Mouse (Mus musculus) thymus, postnatal 14 days (tissue): ENCODE measurements around the gene Cebpg.

ENCODE experiments used
- DNase-seq: peaks from one replicate; pipeline ENCODE4 v3.0.0; 2021

The Cebpg gene

DNA sequence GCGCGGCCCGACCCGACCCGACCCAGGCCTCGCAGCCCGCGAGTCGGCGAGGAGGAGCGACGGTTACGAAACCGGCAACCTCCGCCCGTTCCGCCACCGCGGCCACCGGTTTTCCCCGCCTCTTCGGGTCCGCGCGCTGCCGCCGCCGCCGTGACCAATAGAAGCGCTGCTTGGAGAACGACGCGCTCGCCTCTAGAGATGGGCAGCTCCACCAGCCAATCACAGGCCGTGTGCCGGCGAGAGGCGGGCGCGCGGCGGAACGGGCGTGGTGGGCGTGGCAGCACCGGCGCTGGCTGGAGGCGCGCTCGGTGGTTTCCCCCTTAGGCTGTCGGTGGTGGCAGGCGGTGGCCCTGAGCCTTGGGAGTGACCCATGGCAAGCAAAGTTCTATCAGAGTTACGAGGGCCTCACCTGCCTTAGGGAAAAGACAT, at the start of gene Cebpg:
Gene Cebpg, minus strand, starts transcription at position 138 of the 429 bp plus-strand sequence.
- peak; percentile 97 for DNase-seq

DNA sequence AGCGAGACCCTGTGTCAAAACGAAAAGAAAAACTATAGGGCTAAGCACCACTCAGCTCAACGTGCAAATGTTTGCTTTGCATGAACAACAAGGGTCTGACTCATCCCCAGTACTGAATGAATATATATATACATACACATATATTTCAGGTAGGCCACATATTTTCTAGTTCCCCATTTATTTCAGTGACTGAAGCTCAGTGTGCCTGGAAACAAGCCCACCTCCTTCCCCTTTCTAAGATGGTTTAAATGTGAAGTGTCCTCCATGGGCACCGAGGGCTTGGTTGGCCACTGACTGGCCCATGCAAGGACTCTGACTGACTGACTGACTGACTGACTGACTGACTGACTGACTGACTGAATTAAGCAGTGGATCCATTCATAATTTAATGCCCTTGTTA, 43.2 kb upstream of the Cebpg start:
- no peak for DNase-seq

DNA sequence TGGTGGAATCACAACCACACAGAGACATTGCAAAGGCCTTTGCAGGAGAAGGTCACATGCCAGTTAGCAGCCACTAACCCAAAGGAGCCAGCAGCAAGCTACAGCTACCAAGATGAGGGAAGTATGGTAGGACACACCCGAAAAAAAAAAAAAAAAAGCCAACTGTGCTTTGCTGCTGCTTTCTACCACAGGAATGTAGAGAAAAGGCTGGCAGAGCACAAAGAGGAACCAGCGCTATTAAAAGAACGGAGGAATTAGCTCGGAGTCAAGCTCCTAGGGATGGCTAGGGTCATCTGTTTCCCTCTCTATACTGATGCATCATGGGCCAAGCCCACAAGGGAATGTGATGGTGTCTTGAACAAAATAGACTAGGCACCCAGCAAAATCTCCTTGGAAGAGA, 42.4 kb upstream of the Cebpg start:
- no peak for DNase-seq

DNA sequence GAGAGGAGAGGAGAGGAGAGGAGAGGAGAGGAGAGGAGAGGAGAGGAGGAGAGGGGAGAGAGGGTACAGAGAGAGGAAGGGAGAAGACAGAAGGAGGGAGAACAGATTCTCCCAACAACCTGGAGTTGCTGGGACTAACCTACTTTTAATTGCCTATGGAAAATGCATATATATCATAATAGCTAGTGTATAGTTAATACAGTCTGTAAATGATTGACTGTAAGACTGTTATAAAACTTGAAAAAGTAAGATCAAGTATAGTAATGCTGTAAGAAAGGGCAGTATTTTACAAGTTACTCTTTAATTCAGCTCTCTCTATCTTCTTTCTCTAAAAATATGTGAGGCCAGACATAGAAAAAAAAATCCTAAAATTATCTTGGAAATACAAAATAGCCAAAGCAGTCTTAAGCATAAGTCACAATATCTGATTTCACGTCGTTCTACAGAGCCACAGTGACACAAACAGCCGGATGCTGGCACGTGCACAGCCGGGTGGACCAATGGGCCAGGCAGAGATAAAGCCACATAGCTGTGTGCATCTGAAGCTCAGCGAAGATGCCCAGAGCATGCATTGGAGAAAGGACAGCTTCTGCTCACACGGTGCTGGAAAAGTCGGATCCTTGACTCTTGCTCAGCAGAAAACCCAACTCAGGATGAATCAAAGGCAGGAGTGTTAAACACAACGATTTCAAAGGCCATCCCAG, 38.8 kb upstream of the Cebpg start:
- DNase-seq = no peak

DNA sequence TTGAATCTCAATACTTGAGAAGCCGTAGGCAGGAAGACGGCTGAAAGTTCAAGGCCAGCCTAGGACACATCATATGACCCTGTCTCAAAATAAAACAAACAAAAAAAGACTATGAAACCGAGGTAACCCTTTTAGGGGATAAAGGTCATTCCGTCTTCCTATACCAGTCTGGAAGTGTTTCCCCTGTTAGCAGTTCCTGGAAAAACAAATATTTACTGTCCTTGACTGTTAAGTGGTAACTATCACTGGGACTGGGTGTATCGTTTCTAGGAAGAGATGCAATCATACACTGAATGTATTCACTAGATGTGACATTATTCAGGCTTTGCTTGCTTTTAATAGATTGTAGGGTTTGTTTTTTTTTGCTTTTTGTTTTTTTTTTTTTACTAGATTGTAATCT, 34.2 kb upstream of the Cebpg start:
- DNase-seq = no peak

DNA sequence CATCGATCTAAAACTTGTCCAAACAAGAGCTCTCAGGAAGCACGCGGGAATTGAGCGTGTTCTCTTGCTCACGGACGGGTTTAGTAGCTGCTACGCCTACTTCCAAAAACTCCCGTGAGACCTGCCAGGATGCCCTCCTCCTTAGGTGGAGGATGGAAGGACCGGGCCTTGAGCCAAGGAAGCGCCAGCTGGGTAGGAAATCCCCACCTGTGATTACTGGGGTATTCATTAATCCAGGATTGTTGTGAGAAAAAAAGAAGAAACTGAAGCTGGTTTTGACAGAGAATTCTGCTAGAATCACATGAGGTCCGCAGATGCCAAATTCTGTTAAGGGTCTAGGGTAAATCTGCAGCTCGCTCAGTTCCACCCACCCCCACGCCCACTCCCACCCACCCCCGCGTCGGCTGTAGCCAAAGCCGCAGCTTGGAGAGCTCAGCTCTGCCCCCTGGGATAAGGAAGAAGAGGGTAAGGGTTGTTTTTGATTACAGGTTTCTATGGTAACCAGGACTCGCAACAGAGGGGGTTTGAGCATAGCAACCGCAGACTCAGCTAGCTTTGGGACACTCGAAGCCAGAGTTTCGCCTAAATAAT, 30.0 kb upstream of the Cebpg start:
- no peak for DNase-seq

DNA sequence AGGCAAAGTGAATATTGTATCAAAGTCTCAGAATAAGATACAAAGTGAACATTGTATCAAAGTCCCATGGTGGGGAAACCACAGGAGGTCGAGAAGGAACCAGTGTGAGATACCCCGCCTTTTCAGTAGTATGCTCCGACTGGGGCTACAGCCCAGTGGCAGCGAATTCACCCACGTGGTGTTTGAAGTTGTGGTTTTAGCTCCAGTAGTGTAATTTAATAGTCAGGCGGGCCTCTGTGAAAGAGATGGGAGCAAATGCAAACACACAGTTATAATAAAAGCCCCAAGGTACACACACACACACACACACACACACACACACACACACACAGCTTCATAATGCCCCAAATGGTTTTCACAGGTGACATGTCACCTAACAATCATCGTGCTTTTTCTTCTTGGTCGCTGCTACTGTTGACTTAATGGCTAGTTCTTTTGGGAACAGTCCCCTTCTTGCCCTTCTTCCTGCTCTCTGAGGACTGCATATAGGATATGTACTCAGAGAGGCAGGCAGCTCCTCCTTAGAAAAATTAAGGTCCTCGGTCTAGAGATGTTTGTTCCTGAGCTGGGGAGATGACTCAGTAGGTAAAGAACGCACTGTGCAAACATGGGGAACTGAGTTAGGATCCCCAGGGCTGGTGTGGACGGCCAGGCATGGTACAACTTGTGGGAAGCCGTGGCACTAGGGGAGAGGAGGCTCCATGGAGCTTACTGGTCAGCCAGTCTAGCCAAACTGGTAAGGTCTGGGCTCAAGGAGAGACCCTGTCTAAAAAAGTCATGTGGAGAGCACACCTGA, 28.4 kb upstream of the Cebpg start:
- no peak for DNase-seq

DNA sequence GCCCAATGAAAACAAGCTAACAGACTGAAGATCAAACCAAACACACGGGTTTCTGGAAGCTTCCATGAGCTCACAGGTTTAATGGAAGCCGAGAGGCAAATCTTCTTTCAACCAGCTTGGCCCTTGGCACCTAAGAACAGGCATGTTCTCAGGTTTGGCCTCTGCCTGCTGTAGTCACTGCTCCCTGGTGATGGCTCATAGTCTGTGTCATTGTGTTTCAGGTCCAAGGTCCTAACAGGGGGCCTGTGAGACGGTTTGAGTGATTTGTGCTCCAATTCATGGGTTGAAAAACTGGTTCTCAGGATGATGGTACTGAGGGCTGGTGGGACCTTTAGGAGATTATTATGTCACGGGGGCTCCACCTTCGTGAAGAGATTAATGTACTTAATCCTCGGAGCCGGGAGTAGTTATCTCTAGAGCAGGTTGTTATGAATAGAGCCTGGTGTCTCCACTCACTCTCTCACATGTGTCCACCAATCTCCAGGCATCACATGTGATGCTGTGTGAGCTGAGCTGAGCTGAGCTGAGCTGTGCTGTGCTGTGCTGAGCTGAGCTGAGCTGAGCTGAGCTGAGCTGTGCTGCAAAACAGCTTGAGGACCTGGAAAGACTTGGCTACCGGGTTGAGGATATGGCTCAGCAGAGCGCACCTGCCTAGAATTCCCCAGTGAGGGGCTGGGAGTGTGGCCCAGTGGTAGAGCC, 25.2 kb upstream of the Cebpg start:
- no peak for DNase-seq

DNA sequence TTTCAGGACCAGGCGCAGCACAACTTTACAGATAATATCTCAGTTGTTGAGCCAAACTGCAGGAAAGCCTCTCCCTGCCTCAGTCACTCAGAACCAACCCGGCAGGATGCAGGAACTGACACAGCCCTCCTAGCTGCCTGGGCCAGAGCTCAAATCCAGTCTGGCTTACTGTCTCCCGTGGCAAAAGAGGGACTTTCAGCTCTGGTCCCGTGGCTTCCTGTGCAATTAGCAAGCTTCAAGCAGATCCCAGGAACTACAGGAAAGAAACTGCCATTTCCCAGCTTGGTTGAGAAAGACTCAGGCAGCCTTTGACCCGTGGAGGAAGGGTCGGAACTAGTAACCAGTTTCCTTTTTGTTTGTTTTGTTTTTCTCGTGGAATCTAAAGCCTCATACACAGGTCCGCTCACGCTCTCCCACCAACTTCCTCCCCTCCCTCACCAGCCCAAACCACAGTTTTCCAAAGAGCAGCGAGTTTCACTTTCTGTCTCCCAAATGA, 24.5 kb upstream of the Cebpg start:
- DNase-seq = no peak

DNA sequence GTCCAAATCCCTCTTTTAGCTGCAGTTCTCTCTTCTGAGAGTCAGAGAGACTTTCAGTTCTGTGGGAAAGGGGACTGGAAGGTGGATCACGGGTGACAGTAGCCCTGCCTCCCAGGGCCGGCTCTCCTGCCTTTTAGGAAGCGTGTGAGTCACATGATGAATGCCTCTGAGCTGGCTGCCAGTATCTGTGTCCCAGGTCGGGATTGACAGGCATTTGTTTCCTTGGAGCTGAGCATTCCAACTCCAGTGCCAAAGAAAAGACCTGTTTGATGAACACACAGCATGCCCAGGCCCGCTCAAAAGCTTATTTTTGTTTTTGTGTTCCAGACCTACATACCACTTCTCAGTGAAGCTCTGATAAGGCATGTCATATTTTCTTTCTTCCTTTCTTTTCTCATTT, 20.3 kb upstream of the Cebpg start:
- no peak for DNase-seq

DNA sequence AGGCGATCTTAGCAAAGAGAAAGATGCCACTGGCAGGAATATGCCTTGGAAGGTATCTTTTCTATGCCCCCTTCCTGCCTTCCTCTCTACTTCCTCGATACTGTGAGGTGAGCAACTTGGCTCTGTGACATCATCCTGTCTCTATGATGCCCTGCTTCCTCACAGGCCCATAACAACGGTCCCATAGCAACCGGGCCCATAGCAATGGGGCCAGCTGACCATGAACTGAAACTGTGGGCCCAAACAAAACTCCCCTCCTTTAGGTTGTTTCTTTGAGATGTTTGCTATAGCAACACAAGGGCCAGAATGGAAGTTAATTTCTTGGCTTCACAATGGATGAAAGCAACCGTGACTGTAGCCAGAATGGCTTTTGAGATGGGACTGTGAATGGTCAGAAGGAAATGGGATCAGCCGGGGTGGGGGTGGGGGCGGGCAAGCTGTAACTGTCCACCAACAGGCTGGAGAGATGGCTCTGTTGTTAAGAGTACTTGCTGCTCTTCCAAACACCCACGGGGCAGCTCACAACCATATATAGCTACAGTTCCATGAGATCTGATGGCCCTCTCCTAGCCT, 10.4 kb upstream of the Cebpg start:
- no peak for DNase-seq

DNA sequence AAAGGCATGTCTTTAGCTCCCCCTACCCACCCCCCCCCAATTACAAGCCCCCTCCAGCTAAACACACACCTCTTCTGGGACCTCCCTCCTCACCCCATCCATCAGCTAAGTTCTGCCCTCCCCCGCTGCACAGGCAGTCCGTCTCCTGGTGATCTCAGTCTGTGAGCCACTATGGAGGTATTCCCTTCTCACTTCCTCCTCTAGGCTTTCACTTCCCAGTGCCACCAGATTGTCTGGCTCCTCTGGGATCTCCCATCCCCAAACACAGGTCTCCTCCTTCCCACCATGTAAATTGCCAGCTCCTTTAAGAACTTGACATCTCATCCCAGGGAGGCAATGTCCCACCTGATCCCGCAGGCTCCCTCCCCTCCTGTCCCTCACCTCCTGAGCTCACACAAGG, 9.6 kb upstream of the Cebpg start:
- no peak for DNase-seq

DNA sequence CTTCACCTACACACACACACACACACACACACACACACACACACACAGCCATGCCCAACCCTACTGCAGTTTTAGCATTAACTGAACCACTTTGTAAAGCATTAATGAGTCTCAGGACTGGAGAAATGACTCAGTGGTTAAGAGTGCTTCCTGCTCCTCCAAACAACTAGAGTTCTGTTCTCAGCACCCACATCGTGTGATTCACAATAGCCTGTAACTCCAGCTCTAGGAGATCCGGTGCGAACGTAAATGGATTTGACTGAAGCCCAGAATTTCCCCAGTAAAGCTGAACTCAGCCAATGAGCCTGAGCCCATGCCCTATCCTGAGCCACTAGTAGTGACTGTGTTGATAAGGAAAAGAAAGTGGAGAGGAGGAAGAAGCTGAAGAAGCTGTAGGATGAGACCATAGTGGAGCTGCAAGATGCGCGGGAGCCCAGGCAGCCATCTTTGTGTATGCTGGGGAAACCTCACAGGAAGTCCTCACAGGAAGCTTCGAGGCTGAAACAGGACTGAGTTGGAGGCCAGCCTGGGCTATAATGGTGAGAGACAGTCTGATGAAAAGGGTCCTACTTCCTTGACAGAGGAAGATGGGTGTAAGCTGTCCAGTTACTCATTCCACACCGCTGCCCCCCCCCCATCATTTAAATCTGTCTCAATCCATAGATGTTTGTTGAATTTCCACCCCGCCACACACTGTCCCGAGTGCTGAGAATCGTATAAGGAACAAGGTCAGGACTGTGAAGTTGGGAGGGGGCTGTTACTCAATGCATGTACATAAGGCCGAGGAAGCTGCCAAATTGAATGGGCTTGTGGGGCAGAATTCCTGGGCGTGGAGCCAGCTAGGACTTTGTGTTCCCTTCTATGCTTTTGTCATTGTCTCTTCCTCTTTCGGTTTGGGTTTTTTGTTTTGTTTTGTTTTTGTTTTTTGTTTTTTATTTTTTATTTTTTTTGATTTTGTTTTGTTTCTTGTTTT, 8.2 kb upstream of the Cebpg start:
- no peak for DNase-seq

DNA sequence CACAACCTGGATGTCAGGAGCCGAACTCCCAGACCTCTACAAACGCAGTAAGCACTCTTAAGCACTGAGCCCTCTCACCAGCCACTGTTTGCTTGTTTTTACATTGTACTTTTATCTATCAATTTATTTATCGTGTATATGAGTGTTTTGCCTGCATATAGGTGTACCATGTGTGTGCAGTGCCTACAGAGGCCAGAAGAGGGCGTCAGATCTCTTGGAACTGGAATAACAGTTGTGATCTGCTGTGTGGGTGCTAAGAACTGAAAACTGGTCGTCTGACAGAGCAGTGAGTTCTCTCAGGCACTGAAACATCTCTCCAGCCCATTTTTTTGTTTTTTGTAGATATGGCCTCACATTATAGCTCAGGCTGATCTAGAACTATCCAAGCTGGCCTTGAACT, 3.1 kb upstream of the Cebpg start:
- no peak for DNase-seq

DNA sequence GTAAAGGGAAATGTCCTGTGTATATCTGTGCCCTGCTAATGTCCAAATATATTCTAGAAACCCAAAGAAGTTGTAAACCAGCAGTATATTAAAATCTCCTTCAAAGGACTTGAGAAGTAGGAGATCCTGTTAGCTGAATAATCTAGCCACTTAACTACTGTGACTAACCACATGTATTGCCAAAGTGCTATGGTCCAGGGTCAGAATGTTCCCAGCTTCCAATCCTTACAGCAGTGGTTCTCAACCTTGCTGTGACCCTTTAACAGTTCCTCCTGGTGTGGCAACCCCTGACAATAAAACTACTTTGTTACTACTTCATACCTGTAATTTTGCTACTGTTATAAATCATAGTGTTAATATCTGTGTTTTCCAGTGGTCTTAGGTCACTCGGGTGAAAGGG, 2.0 kb upstream of the Cebpg start:
- DNase-seq = no peak

DNA sequence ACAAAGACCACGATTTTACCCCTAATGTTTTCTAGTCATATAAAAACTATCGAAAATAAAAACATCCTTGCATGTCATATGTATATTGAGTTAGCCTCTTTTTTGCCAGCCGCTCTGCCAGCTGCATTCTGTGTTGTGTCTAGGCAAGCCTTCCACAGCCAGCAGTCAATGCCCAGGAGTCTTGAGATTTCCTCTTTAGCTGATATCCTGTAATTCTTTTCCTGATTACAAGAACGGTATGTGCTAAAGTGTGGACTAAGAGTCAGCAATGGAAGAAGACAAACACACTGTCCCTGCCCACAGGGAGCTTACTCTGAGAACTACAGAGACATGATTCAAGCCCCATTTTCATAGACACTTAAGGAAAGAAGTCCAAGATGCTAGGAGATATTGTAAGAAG, 1.2 kb upstream of the Cebpg start:
- DNase-seq = no peak

DNA sequence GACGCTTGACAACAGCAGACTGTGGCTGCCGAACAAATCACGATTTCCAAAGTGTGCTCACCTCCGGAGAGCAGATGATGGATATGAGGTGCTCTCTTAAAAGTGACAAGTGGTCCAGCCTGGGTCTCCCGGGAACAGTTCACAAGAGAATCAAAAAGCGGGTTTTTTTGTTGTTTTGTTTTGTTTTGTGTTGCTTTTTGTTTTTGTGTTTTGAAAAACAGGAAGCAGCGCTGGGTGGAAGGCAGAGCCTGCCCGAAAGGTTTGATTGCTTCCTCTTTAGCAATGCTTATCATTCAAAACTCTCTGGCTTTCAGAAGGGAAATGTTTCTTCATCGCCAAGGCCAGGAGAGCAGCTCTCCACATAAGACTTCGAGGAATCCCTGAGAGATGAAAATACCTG, 626 bp upstream of the Cebpg start:
- no peak for DNase-seq

DNA sequence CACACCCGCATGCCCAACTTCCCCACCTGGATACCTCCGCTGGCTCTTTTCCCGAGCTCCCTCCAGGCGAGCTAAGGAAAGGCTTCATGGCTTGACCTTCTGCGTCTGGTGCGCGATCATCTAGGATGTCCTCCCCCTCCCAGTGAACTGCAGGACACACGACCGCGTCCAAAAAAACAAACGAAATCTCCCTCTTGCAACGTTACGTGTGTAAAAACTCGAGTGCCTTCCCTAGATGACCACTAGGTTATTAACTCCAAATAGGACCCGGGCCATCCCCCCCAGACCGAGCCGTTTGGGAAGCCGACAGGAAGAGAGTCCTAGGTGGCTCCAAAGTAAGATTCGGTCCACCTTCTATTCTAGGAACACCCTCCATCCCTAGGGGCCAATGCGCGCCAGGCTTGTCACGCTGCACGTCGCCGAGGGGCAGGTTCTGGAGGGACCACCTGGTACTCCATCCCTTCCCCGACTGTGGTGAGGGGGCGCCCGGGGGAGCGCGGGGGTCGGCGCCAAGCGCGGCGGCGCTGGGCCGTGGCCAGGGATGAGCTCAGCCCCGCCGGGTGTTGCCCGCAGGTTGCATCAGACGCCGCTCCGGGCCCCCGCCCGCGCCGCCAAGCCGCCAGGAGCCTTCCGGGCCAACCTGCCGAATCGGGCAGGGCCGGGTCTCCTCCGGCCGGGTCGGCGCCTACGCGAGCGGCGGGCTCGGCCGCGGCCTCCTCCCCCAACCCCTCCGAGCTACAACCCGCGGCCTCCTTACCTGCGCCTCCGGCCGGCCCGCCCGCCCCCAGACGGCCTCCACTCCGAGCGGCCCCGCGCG, 546 bp downstream of the Cebpg start:
- no peak for DNase-seq

DNA sequence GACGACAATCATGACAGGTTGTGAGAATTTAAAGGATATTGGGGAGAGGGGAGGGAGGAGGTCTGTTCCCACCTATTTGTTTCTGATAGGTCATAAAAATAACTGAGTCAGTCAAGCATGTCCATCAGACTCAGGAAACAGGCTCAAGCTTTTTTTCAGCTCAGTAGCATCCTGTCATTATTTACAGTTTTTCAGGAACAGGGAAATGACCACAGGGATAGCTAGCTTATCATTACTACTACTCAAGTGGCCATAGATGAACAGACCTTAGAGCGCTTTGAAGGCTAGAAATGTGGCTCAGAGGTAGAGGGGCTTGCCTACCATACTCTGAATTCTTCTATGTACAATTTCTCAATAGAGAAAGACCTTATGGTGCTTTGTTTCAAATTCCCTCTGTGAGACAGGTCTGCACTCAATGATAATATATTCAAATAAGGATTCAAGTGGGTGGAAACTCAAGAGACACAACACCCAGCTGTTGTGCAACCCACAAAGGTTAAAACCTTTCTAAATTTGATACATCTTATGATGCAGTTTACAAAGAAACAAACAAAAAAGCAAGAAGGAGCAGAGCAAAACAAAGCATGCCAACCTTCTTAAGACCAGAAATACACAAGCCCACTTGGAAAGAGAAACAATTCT, 1.3 kb downstream of the Cebpg start:
- DNase-seq = no peak

DNA sequence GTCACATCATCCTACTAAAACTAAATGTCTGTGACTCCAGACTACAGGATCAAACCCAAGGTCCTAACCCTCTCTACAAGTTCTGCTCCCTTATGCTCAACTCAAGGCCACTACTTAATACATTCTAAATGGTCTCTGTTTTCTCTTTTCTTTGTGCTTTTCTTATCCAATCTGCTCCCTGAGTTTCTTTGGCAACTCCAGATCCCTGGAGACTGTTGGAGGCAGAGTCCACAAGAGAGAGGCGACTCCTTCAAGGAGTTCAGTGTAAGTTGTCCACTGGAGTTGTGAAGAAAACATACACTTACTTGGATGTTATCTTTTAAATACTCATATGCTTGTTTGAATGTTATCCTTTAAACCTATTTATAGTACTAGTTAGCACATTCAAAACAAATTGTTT, 2.1 kb downstream of the Cebpg start:
- no peak for DNase-seq
